Mouse (Mus musculus) small intestine, adult 2 months (tissue): ENCODE data around the gene Smim6.

ENCODE experiments used
- CTCF ChIP-seq: fragments of 200-500 bp; IDR thresholded peaks from 2 replicates; pipeline ENCODE4 v1.5.1; 2012; ENCODE audit warnings: low read depth, mild to moderate bottlenecking, control low read depth, inconsistent platforms, low read length, moderate library complexity, mixed read lengths; ENCODE audit not compliant: insufficient replicate concordance, insufficient read length; ENCODE audit errors: extremely low read depth
- POLR2A ChIP-seq: fragments of 200-500 bp; IDR thresholded peaks from 2 replicates; pipeline ENCODE4 v1.6.1; 2012; ENCODE audit warnings: low read depth, mild to moderate bottlenecking, control low read depth, inconsistent platforms, low read length, moderate library complexity

- no peak for TF ChIP-seq CTCF
- no peak for TF ChIP-seq POLR2A
These were observed 5.7 kb upstream of the Smim6 start for GRCm38 (mm10) chr11:115906116-115906515.
